Mouse (Mus musculus) testis, postnatal 14 days (tissue): ENCODE measurements around the gene Guca2b.
"Not testable (repeated sequence)": the region's sequence is repeated elsewhere in the genome, so short reads cannot be mapped to it uniquely, and the experiment has no call there.

ENCODE experiments used
- DNase-seq: peaks from one replicate; pipeline ENCODE4 v3.0.0; 2021; ENCODE audit warnings: low spot score

Guca2b gene

GRCm38 (mm10) chr4:119657011-119657410 lies 1.7 kb downstream of the Guca2b start:
- DNase-seq, result no peak

- DNase-seq, result no peak
Observed at GRCm38 (mm10) chr4:119642666-119643065, 16.1 kb downstream of the Guca2b start.

GRCm38 (mm10) chr4:119638656-119639055 lies 20.1 kb downstream of the Guca2b start:
- no peak for DNase-seq

- DNase-seq, result no peak
Observed at GRCm38 (mm10) chr4:119637946-119638345, 20.8 kb downstream of the Guca2b start.

- DNase-seq, result no peak
Observed at GRCm38 (mm10) chr4:119637176-119637845, 21.4 kb downstream of the Guca2b start, which contains the start of gene Guca2a. Guca2a (plus strand) TSS chr4:119637704.

- no peak for DNase-seq
Observed at GRCm38 (mm10) chr4:119636731-119637130, 22.0 kb downstream of the Guca2b start.

GRCm38 (mm10) chr4:119635686-119636085 lies 23.1 kb downstream of the Guca2b start:
- no peak for DNase-seq

- DNase-seq, result no peak
Observed at GRCm38 (mm10) chr4:119634908-119635660, 23.7 kb downstream of the Guca2b start.

GRCm38 (mm10) chr4:119633948-119634347 lies 24.8 kb downstream of the Guca2b start:
- DNase-seq, result no peak

- no peak for DNase-seq
Observed at GRCm38 (mm10) chr4:119633342-119633741, 25.4 kb downstream of the Guca2b start.

- DNase-seq, result no peak
Observed at GRCm38 (mm10) chr4:119632721-119633120, 26.0 kb downstream of the Guca2b start.

GRCm38 (mm10) chr4:119631115-119631919 lies 27.4 kb downstream of the Guca2b start:
- no peak for DNase-seq

- DNase-seq, result not testable (repeated sequence)
Observed at GRCm38 (mm10) chr4:119628363-119628762, 30.4 kb downstream of the Guca2b start.

- no peak for DNase-seq
Observed at GRCm38 (mm10) chr4:119627317-119627716, 31.4 kb downstream of the Guca2b start.

GRCm38 (mm10) chr4:119626876-119627275 lies 31.9 kb downstream of the Guca2b start:
- DNase-seq, result no peak

GRCm38 (mm10) chr4:119626081-119626645 lies 32.6 kb downstream of the Guca2b start:
- no peak for DNase-seq

- DNase-seq, result no peak
Observed at GRCm38 (mm10) chr4:119614724-119615123, 44.0 kb downstream of the Guca2b start.

GRCm38 (mm10) chr4:119614078-119614477 lies 44.7 kb downstream of the Guca2b start:
- no peak for DNase-seq

GRCm38 (mm10) chr4:119609488-119609887 lies 49.3 kb downstream of the Guca2b start:
- DNase-seq, result no peak
